In the genomic region with DNA sequence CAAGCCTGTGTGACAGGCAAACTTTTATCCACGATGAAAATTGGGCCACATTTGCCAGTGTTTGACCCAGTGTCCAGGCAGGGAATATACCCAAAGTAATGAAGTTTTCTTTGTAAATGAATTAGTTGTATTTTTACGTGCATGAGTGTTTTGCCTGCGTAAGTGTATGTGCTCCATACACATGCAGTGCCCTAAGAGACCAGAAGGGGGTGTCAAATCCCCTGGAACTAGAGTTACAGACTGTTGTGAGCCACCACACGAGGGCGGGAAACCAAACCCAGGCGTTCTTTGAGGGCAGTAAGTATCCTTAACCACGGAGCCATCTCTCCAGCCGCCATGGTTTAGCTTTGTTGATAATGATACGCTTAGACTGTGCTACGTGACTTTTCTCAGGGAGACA, we compare ENCODE assay signal across 18 mouse cellular contexts.
"Had no signal": no experiment of that assay in that cellular context is flagged by ENCODE, and none has a peak within 500 bp of the region (broad histone marks: within the 10 kb centered on the region; RNA-seq: fewer than 3 reads in every experiment).

No protein-coding gene starts in this region.

- H3K9me3 ChIP-seq: limb, embryonic 12.5 days; limb, embryonic 15.5 days; liver, embryonic 15.5 days; midbrain, embryonic 13.5 days; neural tube, embryonic 13.5 days; stomach, embryonic 15.5 days had no signal

- H3K9ac ChIP-seq: limb, embryonic 12.5 days; limb, embryonic 15.5 days; liver, embryonic 12.5 days; liver, embryonic 15.5 days; midbrain, embryonic 13.5 days; neural tube, embryonic 13.5 days; stomach, embryonic 15.5 days had no signal

- H3K27ac ChIP-seq: kidney, postnatal 0 days; limb, embryonic 12.5 days; limb, embryonic 15.5 days; liver, embryonic 12.5 days; liver, embryonic 15.5 days; macrophage; midbrain, embryonic 13.5 days; neural tube, embryonic 13.5 days; stomach, embryonic 15.5 days had no signal

- ATAC-seq: intestine, postnatal 0 days; liver, embryonic 12.5 days; midbrain, embryonic 13.5 days had no signal

- H3K4me2 ChIP-seq: limb, embryonic 12.5 days; limb, embryonic 15.5 days; liver, embryonic 12.5 days; liver, embryonic 15.5 days; midbrain, embryonic 13.5 days; neural tube, embryonic 13.5 days; stomach, embryonic 15.5 days had no signal

- H3K36me3 ChIP-seq: limb, embryonic 12.5 days; limb, embryonic 15.5 days; liver, embryonic 12.5 days; liver, embryonic 15.5 days; midbrain, embryonic 13.5 days; neural tube, embryonic 13.5 days; stomach, embryonic 15.5 days had no signal

- H3K4me3 ChIP-seq: limb, embryonic 12.5 days; limb, embryonic 15.5 days; liver, embryonic 12.5 days; liver, embryonic 15.5 days; midbrain, embryonic 13.5 days; myocyte; neural tube, embryonic 13.5 days; stomach, embryonic 15.5 days had no signal

- DNase-seq: kidney, adult 2 months; kidney, postnatal 25 days; left cerebral cortex, postnatal 4 days; lung, adult 2 months; right cerebral cortex, postnatal 4 days; thymus, adult 18-20 months; thymus, postnatal 4 days had no signal

- H3K4me1 ChIP-seq: liver, embryonic 12.5 days; liver, embryonic 15.5 days; stomach, embryonic 15.5 days had no signal

- H3K27me3 ChIP-seq: liver, embryonic 15.5 days; stomach, embryonic 15.5 days had no signal
